In the genomic region with DNA sequence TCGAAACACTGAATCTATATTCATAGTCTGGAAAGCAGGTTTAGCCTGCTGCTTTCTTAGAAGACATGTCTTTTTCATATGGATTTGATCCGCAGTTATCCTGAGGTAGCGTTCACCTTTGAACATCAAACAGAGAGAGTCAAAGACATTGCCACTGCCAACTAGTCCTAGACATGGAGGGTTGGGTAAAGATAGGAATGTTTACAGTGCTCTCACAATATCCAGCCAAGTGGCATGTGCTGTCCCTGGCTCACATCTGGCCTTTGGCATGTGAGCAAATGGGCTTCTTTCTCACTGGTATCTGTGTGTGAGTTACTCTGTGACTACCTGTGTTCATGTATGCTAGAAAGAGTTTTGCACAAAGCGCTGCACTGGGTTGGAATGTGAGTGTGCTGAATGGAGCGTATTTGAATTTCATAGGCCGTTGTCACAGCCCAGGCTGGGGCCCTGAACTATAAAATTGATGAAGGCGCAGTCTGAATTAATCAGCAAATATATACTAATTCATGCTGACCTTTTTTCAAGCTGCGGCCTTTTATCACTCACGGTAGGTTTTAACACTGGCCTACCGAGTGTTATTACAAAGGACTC, we compare ENCODE assay signal across 29 mouse cellular contexts.
DNase-seq lines count a peak whose midpoint lies in the region; ATAC-seq lines count a peak whose summit lies in the region.
"Had no signal": no experiment of that assay in that cellular context is flagged by ENCODE, and none has a peak within 500 bp of the region (broad histone marks: within the 10 kb centered on the region; RNA-seq: fewer than 3 reads in every experiment).

No protein-coding gene starts in this region.

- no peak overlapping the region for H3K4me3 ChIP-seq in forebrain, embryonic 13.5 days
- H3K4me3 ChIP-seq in forebrain, embryonic 11.5 days (ENCODE audit: low read depth, low read length): no peak overlapping the region
- H3K4me3 ChIP-seq in midbrain, embryonic 13.5 days (replicated peaks): no peak overlapping the region
- no peak overlapping the region for H3K4me3 ChIP-seq in midbrain, embryonic 11.5 days (ENCODE audit: low read depth, low read length)
- no peak overlapping the region for H3K4me3 ChIP-seq in forebrain, embryonic 14.5 days (ENCODE audit: low read depth, low read length)
- no peak overlapping the region for H3K4me3 ChIP-seq in hindbrain, embryonic 16.5 days (ENCODE audit: low read length)
- H3K4me3 ChIP-seq: embryonic facial prominence, embryonic 13.5 days; hindbrain, embryonic 15.5 days; intestine, embryonic 15.5 days; layer of hippocampus, adult 2 months; midbrain, embryonic 12.5 days; myocyte had no signal

- H3K27ac ChIP-seq in forebrain, embryonic 13.5 days: 0 out of 2 replicates have a peak overlapping the region, but pooled peaks have one; percentile 46
- no peak overlapping the region for H3K27ac ChIP-seq in forebrain, embryonic 11.5 days (ENCODE audit: low read depth, low read length)
- no peak overlapping the region for H3K27ac ChIP-seq in midbrain, embryonic 13.5 days
- no peak overlapping the region for H3K27ac ChIP-seq in midbrain, embryonic 11.5 days (ENCODE audit: low read depth, low read length)
- no peak overlapping the region; the same call in 1 of the 2 replicates for H3K27ac ChIP-seq in forebrain, embryonic 14.5 days (ENCODE audit: low read depth, low read length)
- H3K27ac ChIP-seq in hindbrain, embryonic 16.5 days (ENCODE audit: low read depth, low read length): no peak overlapping the region
- H3K27ac ChIP-seq: embryonic facial prominence, embryonic 13.5 days; hindbrain, embryonic 15.5 days; intestine, embryonic 15.5 days; layer of hippocampus, adult 2 months; liver, embryonic 14.5 days; macrophage; midbrain, embryonic 12.5 days; stomach, postnatal 0 days had no signal

- WGBS in forebrain, embryonic 13.5 days: 54% methylated on average over 10 of the region's 10 CpGs
- WGBS in forebrain, embryonic 11.5 days: 78% methylated on average over 10 of the region's 10 CpGs
- 57% methylated on average over 10 of the region's 10 CpGs for WGBS in midbrain, embryonic 13.5 days
- WGBS in midbrain, embryonic 11.5 days: 82% methylated on average over 10 of the region's 10 CpGs
- WGBS in forebrain, embryonic 14.5 days: 53% methylated on average over 10 of the region's 10 CpGs
- WGBS in hindbrain, embryonic 16.5 days: 55% methylated on average over 10 of the region's 10 CpGs

- H3K27me3 ChIP-seq in forebrain, embryonic 13.5 days: no peaks in the 10 kb centered on the region
- no peaks in the 10 kb centered on the region for H3K27me3 ChIP-seq in forebrain, embryonic 11.5 days (ENCODE audit: control insufficient read depth, insufficient read depth, low read length)
- no peaks in the 10 kb centered on the region for H3K27me3 ChIP-seq in midbrain, embryonic 13.5 days
- H3K27me3 ChIP-seq in midbrain, embryonic 11.5 days (ENCODE audit: control insufficient read depth, insufficient read depth, low read length): no peaks in the 10 kb centered on the region
- H3K27me3 ChIP-seq in forebrain, embryonic 14.5 days (replicated peaks; ENCODE audit: control insufficient read depth, insufficient read depth, low read length): no peaks in the 10 kb centered on the region
- no peaks in the 10 kb centered on the region for H3K27me3 ChIP-seq in hindbrain, embryonic 16.5 days (replicated peaks; ENCODE audit: control insufficient read depth, insufficient read depth, low read length)
- H3K27me3 ChIP-seq: hindbrain, embryonic 15.5 days; intestine, embryonic 15.5 days; midbrain, embryonic 12.5 days had no signal

- peaks cover 18% of the 10 kb centered on the region for H3K4me1 ChIP-seq in forebrain, embryonic 13.5 days
- no peaks in the 10 kb centered on the region for H3K4me1 ChIP-seq in forebrain, embryonic 11.5 days (replicated peaks; ENCODE audit: control insufficient read depth, insufficient read depth, low read length)
- peaks cover 14% of the 10 kb centered on the region for H3K4me1 ChIP-seq in midbrain, embryonic 13.5 days (replicated peaks)
- H3K4me1 ChIP-seq in midbrain, embryonic 11.5 days (ENCODE audit: control insufficient read depth, insufficient read depth, low read length): 0 out of 2 replicates have a peak, but pooled peaks cover 2% of the 10 kb centered on the region
- H3K4me1 ChIP-seq in forebrain, embryonic 14.5 days (ENCODE audit: control insufficient read depth, insufficient read depth, low read length): peaks cover 15% of the 10 kb centered on the region
- H3K4me1 ChIP-seq in hindbrain, embryonic 16.5 days (ENCODE audit: control insufficient read depth, insufficient read depth, low read depth, low read length): peaks cover 5% of the 10 kb centered on the region; the same call in 1 of the 2 replicates
- H3K4me1 ChIP-seq: embryonic facial prominence, embryonic 13.5 days; intestine, embryonic 15.5 days had no signal

- H3K9me3 ChIP-seq in forebrain, embryonic 13.5 days (replicated peaks): no peaks in the 10 kb centered on the region
- H3K9me3 ChIP-seq in forebrain, embryonic 11.5 days (ENCODE audit: control insufficient read depth, low read length): no peaks in the 10 kb centered on the region
- H3K9me3 ChIP-seq in midbrain, embryonic 13.5 days: no peaks in the 10 kb centered on the region
- no peaks in the 10 kb centered on the region for H3K9me3 ChIP-seq in midbrain, embryonic 11.5 days (ENCODE audit: control insufficient read depth, low read length)
- H3K9me3 ChIP-seq in forebrain, embryonic 14.5 days (replicated peaks; ENCODE audit: control insufficient read depth, low read length): no peaks in the 10 kb centered on the region
- H3K9me3 ChIP-seq in hindbrain, embryonic 16.5 days (ENCODE audit: control insufficient read depth, low read length): no peaks in the 10 kb centered on the region
- H3K9me3 ChIP-seq: embryonic facial prominence, embryonic 13.5 days; hindbrain, embryonic 15.5 days; intestine, embryonic 15.5 days; midbrain, embryonic 12.5 days had no signal

- no peaks in the 10 kb centered on the region for H3K36me3 ChIP-seq in forebrain, embryonic 13.5 days (ENCODE audit: poor library complexity, severe bottlenecking)
- no peaks in the 10 kb centered on the region for H3K36me3 ChIP-seq in forebrain, embryonic 11.5 days (ENCODE audit: control insufficient read depth, insufficient read depth, low read length)
- H3K36me3 ChIP-seq in midbrain, embryonic 13.5 days: no peaks in the 10 kb centered on the region
- H3K36me3 ChIP-seq in midbrain, embryonic 11.5 days (ENCODE audit: control insufficient read depth, insufficient read depth, low read length): no peaks in the 10 kb centered on the region
- no peaks in the 10 kb centered on the region for H3K36me3 ChIP-seq in forebrain, embryonic 14.5 days (ENCODE audit: control insufficient read depth, insufficient read depth, low read length)
- H3K36me3 ChIP-seq in hindbrain, embryonic 16.5 days (ENCODE audit: control insufficient read depth, insufficient read depth, low read length): no peaks in the 10 kb centered on the region
- H3K36me3 ChIP-seq: embryonic facial prominence, embryonic 13.5 days; hindbrain, embryonic 15.5 days; intestine, embryonic 15.5 days; midbrain, embryonic 12.5 days had no signal

- H3K9ac ChIP-seq in forebrain, embryonic 13.5 days: no peak overlapping the region
- H3K9ac ChIP-seq in forebrain, embryonic 11.5 days (ENCODE audit: low read length): no peak overlapping the region
- no peak overlapping the region for H3K9ac ChIP-seq in midbrain, embryonic 13.5 days (replicated peaks)
- H3K9ac ChIP-seq in midbrain, embryonic 11.5 days (ENCODE audit: low read length): no peak overlapping the region
- no peak overlapping the region for H3K9ac ChIP-seq in forebrain, embryonic 14.5 days (ENCODE audit: low read length)
- H3K9ac ChIP-seq in hindbrain, embryonic 16.5 days (ENCODE audit: low read depth, low read length): no peak overlapping the region
- H3K9ac ChIP-seq: embryonic facial prominence, embryonic 13.5 days; hindbrain, embryonic 15.5 days; intestine, embryonic 15.5 days; liver, embryonic 14.5 days; midbrain, embryonic 12.5 days had no signal

- ATAC-seq in forebrain, embryonic 13.5 days: peak; percentile 63
- no peak for ATAC-seq in forebrain, embryonic 11.5 days (replicated peaks; ENCODE audit: low FRiP score)
- ATAC-seq in midbrain, embryonic 13.5 days: peak; percentile 67
- no peak for ATAC-seq in midbrain, embryonic 11.5 days (ENCODE audit: low FRiP score)
- ATAC-seq in forebrain, embryonic 14.5 days: peak; percentile 63
- peak; percentile 45 for ATAC-seq in hindbrain, embryonic 16.5 days
- ATAC-seq: intestine, embryonic 15.5 days; Patski had no signal

- no peak for DNase-seq in forebrain, embryonic 11.5 days (ENCODE audit: low spot score)
- no peak for DNase-seq in midbrain, embryonic 11.5 days (ENCODE audit: low spot score, missing footprints)
- no peak for DNase-seq in forebrain, embryonic 14.5 days (ENCODE audit: low spot score)
- DNase-seq in right cerebral cortex, postnatal 4 days: no peak
- DNase-seq in urinary bladder, postnatal 36 days (ENCODE audit: low spot score in 2 of 2): no peak
- DNase-seq: adrenal gland, postnatal 10 days; cerebellum, adult 11 months; heart, postnatal 14 days; kidney, adult 2 months; kidney, postnatal 36 days; lung, adult 2 months; lung, postnatal 10 days; retina, postnatal 1 day; right cerebral cortex, postnatal 25 days; thymus, adult 18-20 months; thymus, postnatal 36 days had no signal

- no peak overlapping the region for H3K4me2 ChIP-seq in forebrain, embryonic 13.5 days
- H3K4me2 ChIP-seq in forebrain, embryonic 11.5 days (ENCODE audit: low read depth, low read length, severe bottlenecking): no peak overlapping the region
- H3K4me2 ChIP-seq in midbrain, embryonic 13.5 days (replicated peaks): no peak overlapping the region
- H3K4me2 ChIP-seq in midbrain, embryonic 11.5 days: no peak overlapping the region
- no peak overlapping the region for H3K4me2 ChIP-seq in forebrain, embryonic 14.5 days (ENCODE audit: low read length)
- no peak overlapping the region for H3K4me2 ChIP-seq in hindbrain, embryonic 16.5 days (ENCODE audit: low read length)
- H3K4me2 ChIP-seq: embryonic facial prominence, embryonic 13.5 days; hindbrain, embryonic 15.5 days; intestine, embryonic 15.5 days; midbrain, embryonic 12.5 days had no signal

Comparison
In these comparisons a context has a peak if more than half of its experiments do, and no peak if none do; other contexts are left out.
1. ATAC-seq: peak in forebrain, embryonic 13.5 days (single experiment), midbrain, embryonic 13.5 days (single experiment), forebrain, embryonic 14.5 days (single experiment) and hindbrain, embryonic 16.5 days (single experiment); none in forebrain, embryonic 11.5 days (single experiment) and midbrain, embryonic 11.5 days (single experiment).